Comparison of ENCODE assay signal across 23 mouse cellular contexts in genomic region chr2:140200713-140201112, GRCm38 (mm10). TPM values are rescaled to one million over a fixed set of nuclear protein-coding genes. Genes with fewer than 3 reads are reported as not detected.
A peak's percentile ranks its signal among the peaks of the same experiment; 100 is the strongest.
DNase-seq lines count a peak whose midpoint lies in the region; ATAC-seq and TF ChIP-seq lines count a peak whose summit lies in the region.
"Had no signal": no experiment of that assay in that cellular context is flagged by ENCODE, and none has a peak within 500 bp of the region (broad histone marks: within the 10 kb centered on the region; RNA-seq: fewer than 3 reads in every experiment).

No protein-coding gene starts in this region.

- DNase-seq in embryo, embryonic 10.5 days (ENCODE audit: low spot score), result peak; percentile 12
- no peak for DNase-seq in embryo, embryonic 9.5 days (ENCODE audit: extremely low spot score)
- DNase-seq in kidney, postnatal 0 days (ENCODE audit: low spot score), result peak; percentile 10
- no peak for DNase-seq in kidney, adult 11 months
- no peak for DNase-seq in neural tube, embryonic 11.5 days (ENCODE audit: low spot score)
- no peak for DNase-seq in neural tube, embryonic 10.5 days (ENCODE audit: extremely low spot score, low spot score)
- no peak for DNase-seq in thymus, adult 18-20 months
- DNase-seq: B cell, adult 2 months; gastrocnemius, postnatal 25 days; lung, postnatal 4 days had no signal

- H3K27ac ChIP-seq in kidney, postnatal 0 days, result no peak overlapping the region
- H3K27ac ChIP-seq in neural tube, embryonic 11.5 days (ENCODE audit: low read depth, low read length), result no peak overlapping the region
- H3K27ac ChIP-seq: hindbrain, embryonic 12.5 days had no signal

- ATAC-seq in kidney, postnatal 0 days (replicated peaks; ENCODE audit: low FRiP score, low read depth), result no peak
- 0 out of 2 replicates have a peak, but pooled peaks have one; percentile 48 for ATAC-seq in neural tube, embryonic 11.5 days (ENCODE audit: insufficient read depth, low FRiP score, low TSS enrichment)
- no peak for ATAC-seq in megakaryocyte progenitor cell, adult 5-6 weeks (replicated peaks; ENCODE audit: poor library complexity)

- 68% methylated on average over 2 of the region's 2 CpGs for WGBS in kidney, postnatal 0 days
- WGBS in neural tube, embryonic 11.5 days, result 85% methylated on average over 2 of the region's 2 CpGs

- TF ChIP-seq CTCF in kidney, postnatal 0 days (IDR thresholded peaks at IDR 0.05; ENCODE audit: low read depth), result peak; percentile 51

- H3K36me3 ChIP-seq in kidney, postnatal 0 days (ENCODE audit: insufficient read depth, low read length), result peaks cover 10% of the 10 kb centered on the region; the same call in 1 of the 2 replicates
- no peaks in the 10 kb centered on the region; the same call in none of the 2 replicates for H3K36me3 ChIP-seq in neural tube, embryonic 11.5 days (ENCODE audit: control insufficient read depth, insufficient read depth, low read length)

- no peaks in the 10 kb centered on the region for H3K27me3 ChIP-seq in kidney, postnatal 0 days (ENCODE audit: insufficient read depth, low read length)
- H3K27me3 ChIP-seq in neural tube, embryonic 11.5 days (ENCODE audit: control insufficient read depth, insufficient read depth, low read length), result no peaks in the 10 kb centered on the region
- H3K27me3 ChIP-seq: hindbrain, embryonic 12.5 days had no signal

- no peak overlapping the region for H3K4me3 ChIP-seq in kidney, postnatal 0 days (replicated peaks; ENCODE audit: low read depth, low read length)
- H3K4me3 ChIP-seq in neural tube, embryonic 11.5 days (ENCODE audit: low read depth, low read length), result no peak overlapping the region
- H3K4me3 ChIP-seq: erythroblast, embryonic 14.5 days; hindbrain, embryonic 12.5 days had no signal

- no peak overlapping the region for H3K9ac ChIP-seq in kidney, postnatal 0 days (ENCODE audit: low read depth, low read length)
- no peak overlapping the region for H3K9ac ChIP-seq in neural tube, embryonic 11.5 days (ENCODE audit: low read length)
- H3K9ac ChIP-seq: hindbrain, embryonic 12.5 days had no signal

- H3K4me1 ChIP-seq in kidney, postnatal 0 days (replicated peaks; ENCODE audit: insufficient read depth, low read length), result no peaks in the 10 kb centered on the region
- no peaks in the 10 kb centered on the region for H3K4me1 ChIP-seq in neural tube, embryonic 11.5 days (ENCODE audit: control insufficient read depth, insufficient read depth, low read length)
- H3K4me1 ChIP-seq: hindbrain, embryonic 12.5 days had no signal

- no peaks in the 10 kb centered on the region for H3K9me3 ChIP-seq in kidney, postnatal 0 days (replicated peaks; ENCODE audit: low read length)
- H3K9me3 ChIP-seq in neural tube, embryonic 11.5 days (ENCODE audit: control insufficient read depth, low read length), result no peaks in the 10 kb centered on the region
- H3K9me3 ChIP-seq: hindbrain, embryonic 12.5 days had no signal

- no peak overlapping the region for H3K4me2 ChIP-seq in kidney, postnatal 0 days (ENCODE audit: low read length)
- no peak overlapping the region for H3K4me2 ChIP-seq in neural tube, embryonic 11.5 days (ENCODE audit: low read depth)
- H3K4me2 ChIP-seq: hindbrain, embryonic 12.5 days had no signal

RNA-seq across cellular contexts. Expression of gene Ndufaf5, which starts 30.3 kb away (rescaled TPM):
- polyA plus RNA-seq in kidney, postnatal 0 days (2015; fragmentation: Nextera tagmentation; extraction: Ambion mirVana), result 26.3 and 28.4 TPM in 2 replicates
- polyA plus RNA-seq in neural tube, embryonic 11.5 days (2014; fragmentation: Nextera tagmentation; extraction: Ambion mirVana), result 26.4 and 31.6 TPM in 2 replicates
- 12.0 and 21.1 TPM in 2 replicates for total RNA-seq in megakaryocyte progenitor cell, adult 5-6 weeks (2015)
- total RNA-seq in megakaryocyte progenitor cell, adult 5-6 weeks (2017), result 20.9 and 28.1 TPM in 2 replicates

RNA-seq across cellular contexts. Expression of gene Esf1, which starts 30.3 kb away (rescaled TPM):
- 18.8 and 19.8 TPM in 2 replicates for polyA plus RNA-seq in kidney, postnatal 0 days (2015; fragmentation: Nextera tagmentation; extraction: Ambion mirVana)
- 27.5 and 29.5 TPM in 2 replicates for polyA plus RNA-seq in neural tube, embryonic 11.5 days (2014; fragmentation: Nextera tagmentation; extraction: Ambion mirVana)
- total RNA-seq in megakaryocyte progenitor cell, adult 5-6 weeks (2015), result 42.8 and 43.7 TPM in 2 replicates
- 46.9 and 69.0 TPM in 2 replicates for total RNA-seq in megakaryocyte progenitor cell, adult 5-6 weeks (2017)

RNA-seq across cellular contexts. Expression of gene Gm17374, which starts 48.9 kb away (rescaled TPM):
- polyA plus RNA-seq in kidney, postnatal 0 days (2015; fragmentation: Nextera tagmentation; extraction: Ambion mirVana), result not detected in 2 replicates
- polyA plus RNA-seq in neural tube, embryonic 11.5 days (2014; fragmentation: Nextera tagmentation; extraction: Ambion mirVana), result not detected in 2 replicates
- total RNA-seq in megakaryocyte progenitor cell, adult 5-6 weeks (2015), result not detected in 2 replicates
- total RNA-seq in megakaryocyte progenitor cell, adult 5-6 weeks (2017), result not detected in 2 replicates
- total RNA-seq: gastrocnemius, postnatal 25 days; layer of hippocampus, adult 18-20 months; left cerebral cortex, postnatal 10 days; liver, adult 2 months; MEL; monocyte, adult 5-6 weeks; neutrophil, adult 5-6 weeks had no signal
- polyA plus RNA-seq: erythroblast, embryonic 14.5 days; heart, embryonic 14.5 days; hindbrain, embryonic 12.5 days; kidney, embryonic 14.5 days; liver, adult 2 months; spleen, adult 2 months; testis, adult 2 months had no signal

Comparison
In these comparisons a context has a peak if more than half of its experiments do, and no peak if none do; other contexts are left out.
1. DNase-seq: peak in embryo, embryonic 10.5 days (single experiment) and kidney, postnatal 0 days (single experiment); none in embryo, embryonic 9.5 days (single experiment), kidney, adult 11 months (single experiment), neural tube, embryonic 11.5 days (single experiment), neural tube, embryonic 10.5 days (single experiment) and thymus, adult 18-20 months (0 of 2).